Mouse (Mus musculus): ENCODE measurements around the gene D230025D16Rik. TPM values are rescaled to one million over a fixed set of nuclear protein-coding genes. Genes with fewer than 3 reads are reported as not detected.

The D230025D16Rik gene
- polyA plus RNA-seq, 1 experiment from 2014 or later = 37.1 TPM

DNA sequence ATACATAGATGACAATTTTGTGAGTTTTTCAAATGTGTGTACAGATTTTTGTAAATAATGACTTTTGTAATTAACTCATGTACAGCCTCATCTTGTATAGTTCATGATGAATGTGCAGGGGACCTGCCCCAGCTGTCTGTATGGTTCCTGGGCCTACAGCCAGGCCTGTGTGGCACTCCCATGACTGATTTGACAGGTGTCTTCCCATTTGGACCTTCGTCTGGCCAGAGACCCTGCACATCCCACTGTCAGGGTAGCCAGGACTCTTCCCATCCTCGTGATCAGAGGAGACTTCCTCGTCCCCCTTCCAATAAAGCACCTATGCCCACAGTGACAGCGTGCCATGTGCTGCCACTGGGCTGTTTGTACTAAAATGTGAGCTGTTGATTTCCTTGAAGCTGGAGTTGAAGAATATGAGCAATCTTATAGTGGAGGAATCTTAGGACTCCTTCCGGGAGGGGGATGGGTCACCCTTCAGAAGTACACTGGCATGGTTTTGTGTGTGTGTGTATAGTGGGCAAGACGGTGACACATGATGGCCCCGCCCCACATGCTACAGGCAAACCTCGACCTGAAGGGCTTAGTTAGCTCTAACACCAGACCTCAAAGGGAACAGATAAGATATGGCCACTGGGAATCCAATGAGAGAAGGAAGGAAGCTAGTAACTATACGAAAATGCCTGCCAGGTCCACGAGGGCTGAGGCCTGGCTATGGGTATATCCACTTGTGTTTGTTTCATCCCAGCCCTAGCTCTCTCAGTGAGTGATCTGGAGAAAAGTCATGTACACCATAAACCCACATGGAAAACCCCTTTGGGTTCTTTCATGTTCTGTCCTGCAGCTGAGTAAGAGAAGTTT lies 28.0 kb downstream of the D230025D16Rik start:
- no peak for ATAC-seq (replicated peaks)
- 93% methylated on average over 10 of the region's 10 CpGs for WGBS
- no peak overlapping the region for H3K27ac ChIP-seq

DNA sequence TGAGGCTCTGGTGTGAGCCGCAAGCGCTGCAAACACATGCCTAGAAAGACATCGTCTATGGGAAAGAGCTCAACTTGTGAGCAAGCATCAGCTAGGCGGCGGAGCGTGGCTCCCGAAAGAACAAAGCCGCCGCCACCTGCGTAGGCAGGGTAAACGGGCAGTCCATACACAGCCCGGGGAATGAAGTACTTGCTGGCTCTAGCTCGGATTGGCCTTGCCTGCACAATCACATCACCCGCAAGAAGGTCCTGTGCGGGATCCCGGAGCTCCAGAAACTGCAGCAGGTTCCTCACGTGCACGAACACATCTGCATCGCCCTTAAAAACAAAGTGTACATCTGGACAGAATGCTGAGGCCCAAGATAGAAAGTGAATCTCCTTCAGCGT lies 28.8 kb downstream of the D230025D16Rik start:
- peak overlapping the region; percentile 53 for H3K4me3 ChIP-seq
- H3K9ac ChIP-seq = peak overlapping the region; percentile 53; the same call in 1 of the 2 replicates
- 30% methylated on average over 20 of the region's 20 CpGs for WGBS
- peak; percentile 41 for ATAC-seq (replicated peaks)
- peaks cover 24% of the 10 kb centered on the region for H3K36me3 ChIP-seq (replicated peaks)
- no peaks in the 10 kb centered on the region for H3K9me3 ChIP-seq
- peaks cover 18% of the 10 kb centered on the region for H3K4me1 ChIP-seq
- H3K27me3 ChIP-seq (replicated peaks) = peaks cover 28% of the 10 kb centered on the region
- peak overlapping the region; percentile 90 for H3K4me2 ChIP-seq
- H3K27ac ChIP-seq = no peak overlapping the region

More for the DNA sequence above, 28.0 kb downstream of the D230025D16Rik start:
- Histone ChIP-seq H3K4me3 (no peak overlapping the region), H3K27me3 (replicated peaks) (peaks cover 19% of the 10 kb centered on the region), H3K4me1 (peaks cover 16% of the 10 kb centered on the region), H3K9me3 (no peaks in the 10 kb centered on the region), H3K36me3 (replicated peaks) (peaks cover 29% of the 10 kb centered on the region), H3K9ac (no peak overlapping the region), H3K4me2 (0 out of 2 replicates have a peak overlapping the region, but pooled peaks have one; percentile 90)

DNA sequence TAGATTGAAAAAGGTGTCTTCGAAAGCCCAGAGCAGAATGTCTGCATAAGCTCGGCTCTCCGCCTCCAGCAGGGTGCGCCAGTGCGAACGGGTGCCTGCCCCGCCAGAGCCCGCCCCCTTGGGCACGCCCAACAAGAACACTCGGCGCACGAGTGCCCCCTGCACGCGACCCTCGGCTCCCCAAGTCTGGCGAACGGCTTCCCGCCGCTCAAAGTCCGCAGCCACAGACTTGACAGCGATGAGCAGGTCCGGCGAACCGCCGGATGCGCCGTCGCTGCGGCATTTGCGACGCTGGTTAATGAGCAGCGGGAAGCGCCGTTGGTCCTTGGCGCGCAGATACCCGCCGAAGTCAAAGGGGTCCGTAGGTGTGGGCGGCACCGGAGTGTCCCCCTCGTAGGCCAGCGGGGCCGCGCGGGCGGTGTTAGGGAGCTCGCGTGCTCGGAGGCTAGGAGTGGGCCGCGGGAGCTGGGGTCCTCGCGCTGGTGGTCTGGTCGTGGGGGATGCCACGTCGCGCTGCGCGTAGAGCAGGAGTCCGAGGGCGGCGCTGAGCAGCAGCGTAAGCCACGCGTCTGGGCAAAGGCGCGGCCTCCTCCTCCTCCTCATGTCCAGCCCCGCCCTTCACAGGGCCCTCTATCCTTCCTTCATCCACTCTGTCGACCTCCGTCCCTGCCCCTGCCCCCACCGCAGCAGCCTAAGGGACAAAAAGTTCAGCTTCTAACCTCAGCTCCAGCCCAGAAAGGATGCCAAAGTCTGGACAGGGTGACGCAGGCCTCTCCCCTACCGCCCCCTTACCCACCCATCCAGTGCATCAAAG lies 29.4 kb downstream of the D230025D16Rik start:
- Histone ChIP-seq H3K9me3 (no peaks in the 10 kb centered on the region), H3K4me1 (peaks cover 24% of the 10 kb centered on the region), H3K27ac (peak overlapping the region; percentile 53; the same call in 1 of the 2 replicates), H3K27me3 (replicated peaks) (peaks cover 34% of the 10 kb centered on the region), H3K9ac (peak overlapping the region; percentile 53), H3K4me3 (peak overlapping the region; percentile 53), H3K4me2 (peak overlapping the region; percentile 90), H3K36me3 (replicated peaks) (peaks cover 22% of the 10 kb centered on the region)
- under 1% methylated on average over 74 of the region's 74 CpGs for WGBS
- peak; percentile 85 for ATAC-seq (replicated peaks)

DNA sequence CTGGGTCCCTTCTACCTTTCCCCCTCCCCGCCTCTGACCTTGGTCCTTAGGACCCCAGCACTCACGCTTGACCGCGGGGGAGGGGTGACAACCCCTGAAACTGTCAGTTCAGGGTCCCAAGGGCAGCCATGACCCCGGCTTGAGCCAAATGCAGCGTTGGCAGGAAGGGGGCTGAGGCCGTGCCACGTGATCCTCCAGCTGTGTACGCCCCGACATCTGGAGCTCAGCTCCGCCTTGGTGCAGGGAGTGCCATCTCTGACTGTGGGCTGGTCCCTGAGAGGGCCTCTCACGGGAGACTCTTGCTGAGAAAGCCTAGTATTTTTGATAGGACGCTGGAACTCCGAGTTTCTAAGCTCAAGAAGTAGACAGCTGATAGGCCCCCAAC lies 30.0 kb downstream of the D230025D16Rik start, which contains the start of gene B3gnt9:
TSS of gene B3gnt9 (minus strand) at position 188 of the 385 bp plus-strand sequence.
- peak within 1 kb of the TSS; percentile 53 for H3K9ac ChIP-seq
- peaks cover 16% of the 10 kb centered on the region for H3K36me3 ChIP-seq (replicated peaks)
- no peaks in the 10 kb centered on the region for H3K9me3 ChIP-seq
- peak within 1 kb of the TSS; percentile 53; the same call in 1 of the 2 replicates for H3K27ac ChIP-seq
- peaks cover 30% of the 10 kb centered on the region for H3K4me1 ChIP-seq
- H3K4me3 ChIP-seq = peak within 1 kb of the TSS; percentile 53
- 3% methylated on average over 14 of the region's 14 CpGs for WGBS
- peak within 1 kb of the TSS; percentile 90 for H3K4me2 ChIP-seq
- H3K27me3 ChIP-seq (replicated peaks) = peaks cover 39% of the 10 kb centered on the region
- peak; percentile 24 for ATAC-seq (replicated peaks)

DNA sequence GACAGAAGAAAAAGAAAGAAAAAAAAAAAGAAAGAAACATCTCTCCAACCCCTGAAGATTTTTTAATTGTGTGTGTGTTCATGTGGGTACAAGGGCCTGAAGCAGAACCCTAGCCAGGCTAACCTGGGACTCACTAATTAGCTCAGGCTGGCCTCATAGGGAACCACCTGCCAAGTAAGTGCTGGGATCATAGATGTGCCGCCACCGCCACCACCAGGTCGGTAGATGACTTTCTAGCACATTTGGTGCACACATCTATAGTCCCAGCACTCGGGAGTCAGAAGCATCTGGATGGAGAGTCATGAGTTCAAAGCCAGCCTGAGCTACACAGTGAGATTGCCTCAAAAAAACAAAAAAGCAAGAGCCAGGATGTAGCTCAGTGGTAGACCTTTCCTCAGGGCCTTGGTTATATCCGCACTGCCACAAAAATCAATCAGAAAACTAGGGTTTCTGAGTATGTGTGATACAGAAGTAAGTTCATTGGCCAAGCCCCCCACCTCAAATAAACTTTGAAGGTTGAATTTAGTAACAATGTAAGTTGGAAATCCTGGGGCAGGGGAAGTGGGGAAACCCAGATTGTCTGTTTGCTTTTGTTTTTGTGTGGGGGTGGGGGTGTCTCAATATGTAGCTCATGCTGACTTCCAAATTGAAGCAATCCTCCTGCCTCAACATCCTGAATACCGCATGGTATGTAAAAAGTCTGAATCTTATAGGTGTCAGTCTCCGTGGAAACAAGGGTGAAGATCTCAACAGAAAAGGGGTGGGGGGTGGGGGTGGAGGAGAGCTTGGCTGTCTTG lies 32.6 kb downstream of the D230025D16Rik start:
- WGBS = 71% methylated on average over 7 of the region's 7 CpGs
- Histone ChIP-seq H3K9me3 (no peaks in the 10 kb centered on the region), H3K9ac (no peak overlapping the region), H3K4me1 (peaks cover 32% of the 10 kb centered on the region), H3K4me2 (no peak overlapping the region), H3K27me3 (replicated peaks) (peaks cover 61% of the 10 kb centered on the region), H3K4me3 (no peak overlapping the region), H3K36me3 (replicated peaks) (no peaks in the 10 kb centered on the region), H3K27ac (no peak overlapping the region)
- no peak for ATAC-seq (replicated peaks)

DNA sequence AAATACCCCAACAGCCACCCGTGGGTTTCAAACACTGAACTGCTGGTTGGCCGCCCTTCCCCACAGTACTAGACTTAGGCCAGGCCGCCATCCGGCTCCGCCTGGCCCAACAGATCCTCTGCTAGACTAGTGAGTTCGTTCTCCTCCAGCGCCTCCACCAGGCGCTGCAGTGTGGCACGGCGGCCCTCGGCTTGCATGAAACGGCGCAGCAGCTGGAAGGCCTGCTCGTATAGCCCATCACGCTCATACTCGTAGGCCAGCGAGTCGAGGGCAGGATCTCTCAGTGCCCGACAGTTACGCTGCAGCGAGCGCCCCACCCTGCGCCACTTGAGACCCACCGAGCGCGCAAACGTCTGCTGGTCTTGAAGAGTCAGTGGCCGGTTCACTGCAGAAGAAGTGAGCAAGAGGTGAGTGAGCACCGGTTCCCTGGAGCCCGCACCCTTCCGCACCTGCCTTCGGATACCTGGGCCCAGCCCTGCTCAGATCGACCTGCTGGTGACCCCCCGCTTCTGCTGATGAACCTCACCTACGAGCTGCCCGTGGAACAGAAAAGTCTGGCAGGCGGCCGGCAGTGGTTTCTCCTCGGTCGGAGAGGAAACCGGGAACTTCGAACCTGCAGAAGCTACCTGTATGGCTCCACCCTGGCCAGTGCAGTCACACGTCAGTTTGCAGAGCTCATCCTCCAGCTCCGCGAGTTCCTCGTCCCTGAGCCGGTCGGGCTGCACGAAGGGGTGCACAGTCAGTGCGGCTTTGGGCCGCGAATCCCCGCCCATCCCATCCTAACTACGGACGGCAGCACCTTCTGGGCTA lies 34.2 kb downstream of the D230025D16Rik start:
- Histone ChIP-seq H3K4me2 (peak overlapping the region; percentile 61), H3K4me3 (peak overlapping the region; percentile 35), H3K9ac (peak overlapping the region; percentile 3; the same call in 1 of the 2 replicates), H3K36me3 (replicated peaks) (no peaks in the 10 kb centered on the region), H3K9me3 (no peaks in the 10 kb centered on the region), H3K27me3 (replicated peaks) (peaks cover 75% of the 10 kb centered on the region), H3K27ac (no peak overlapping the region), H3K4me1 (peaks cover 28% of the 10 kb centered on the region)
- WGBS = 3% methylated on average over 55 of the region's 55 CpGs
- peak; percentile 46 for ATAC-seq (replicated peaks)

DNA sequence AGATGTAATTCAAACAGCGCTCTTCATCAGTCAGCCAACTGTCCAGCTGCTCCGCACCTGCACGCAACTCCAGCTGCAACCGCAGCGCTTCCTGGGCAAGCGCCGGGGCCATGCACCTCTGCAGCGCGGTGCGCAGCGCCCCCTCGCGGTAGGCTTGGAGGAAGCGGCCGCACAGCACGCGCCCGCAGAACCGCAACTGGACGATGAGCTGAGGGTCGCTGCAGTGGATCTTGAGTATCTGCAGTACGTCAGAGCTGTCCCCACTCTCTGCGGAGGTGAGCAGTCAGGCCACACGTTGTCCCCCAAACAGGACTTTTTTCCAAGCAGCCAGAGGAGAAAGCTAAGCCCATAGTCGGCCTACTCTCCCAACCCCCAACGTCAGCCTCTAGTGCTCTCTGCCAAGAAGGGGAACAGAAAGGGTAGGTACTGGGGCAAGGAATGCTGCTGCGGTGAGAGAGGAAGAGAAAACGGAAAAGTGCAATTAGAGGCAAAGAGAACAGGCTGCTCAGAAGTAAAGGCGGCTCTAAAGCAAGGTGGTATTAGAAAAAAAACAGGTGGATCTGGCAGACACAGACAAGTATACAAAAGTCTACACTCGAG lies 34.9 kb downstream of the D230025D16Rik start:
- Histone ChIP-seq H3K9me3 (no peaks in the 10 kb centered on the region), H3K36me3 (replicated peaks) (no peaks in the 10 kb centered on the region), H3K27ac (no peak overlapping the region), H3K9ac (peak overlapping the region; percentile 3; the same call in 1 of the 2 replicates), H3K4me2 (peak overlapping the region; percentile 61), H3K4me3 (peak overlapping the region; percentile 35), H3K4me1 (peaks cover 27% of the 10 kb centered on the region), H3K27me3 (replicated peaks) (peaks cover 77% of the 10 kb centered on the region)
- 3% methylated on average over 30 of the region's 30 CpGs for WGBS
- ATAC-seq (replicated peaks) = peak; percentile 59

DNA sequence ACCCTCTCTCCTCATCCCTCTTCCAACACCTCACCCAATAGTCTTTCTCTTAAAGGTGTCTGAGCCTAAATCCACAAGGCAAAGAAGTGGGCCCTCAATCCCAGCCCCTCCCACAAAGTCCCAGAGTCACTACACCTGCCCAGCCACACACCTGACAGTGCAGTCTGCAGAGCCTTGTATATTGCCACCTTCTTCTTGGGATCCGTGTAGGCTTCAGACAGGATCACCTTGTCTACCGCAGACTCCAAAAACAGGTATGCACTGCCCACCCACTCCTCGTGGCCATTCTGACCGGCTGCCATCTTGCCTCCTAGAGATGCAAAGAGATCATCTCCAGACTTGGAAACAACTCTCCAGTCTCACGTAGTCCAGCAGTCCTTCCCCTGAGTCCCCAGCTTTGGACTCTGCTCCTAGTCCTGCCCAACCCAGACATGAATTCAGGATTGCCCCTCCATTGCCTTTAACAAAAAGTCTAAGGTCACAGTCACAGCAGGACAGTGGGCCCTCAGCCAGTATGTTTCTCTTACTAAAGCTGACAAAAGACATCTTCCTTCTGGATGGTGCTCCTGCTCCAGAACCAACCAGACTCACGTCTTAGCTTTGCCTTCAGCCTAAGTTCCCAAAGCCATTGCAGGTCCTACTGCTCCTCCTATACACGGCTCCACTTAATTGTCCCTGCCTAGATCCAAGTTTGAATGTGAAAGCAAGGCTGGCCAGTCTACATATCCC lies 35.6 kb downstream of the D230025D16Rik start:
- no peak overlapping the region for H3K9ac ChIP-seq
- ATAC-seq (replicated peaks) = no peak
- 65% methylated on average over 7 of the region's 7 CpGs for WGBS
- H3K4me3 ChIP-seq = no peak overlapping the region
- H3K36me3 ChIP-seq (replicated peaks) = no peaks in the 10 kb centered on the region
- no peak overlapping the region for H3K27ac ChIP-seq
- H3K4me2 ChIP-seq = no peak overlapping the region
- H3K27me3 ChIP-seq (replicated peaks) = peaks cover 80% of the 10 kb centered on the region
- peaks cover 26% of the 10 kb centered on the region for H3K4me1 ChIP-seq
- no peaks in the 10 kb centered on the region for H3K9me3 ChIP-seq

DNA sequence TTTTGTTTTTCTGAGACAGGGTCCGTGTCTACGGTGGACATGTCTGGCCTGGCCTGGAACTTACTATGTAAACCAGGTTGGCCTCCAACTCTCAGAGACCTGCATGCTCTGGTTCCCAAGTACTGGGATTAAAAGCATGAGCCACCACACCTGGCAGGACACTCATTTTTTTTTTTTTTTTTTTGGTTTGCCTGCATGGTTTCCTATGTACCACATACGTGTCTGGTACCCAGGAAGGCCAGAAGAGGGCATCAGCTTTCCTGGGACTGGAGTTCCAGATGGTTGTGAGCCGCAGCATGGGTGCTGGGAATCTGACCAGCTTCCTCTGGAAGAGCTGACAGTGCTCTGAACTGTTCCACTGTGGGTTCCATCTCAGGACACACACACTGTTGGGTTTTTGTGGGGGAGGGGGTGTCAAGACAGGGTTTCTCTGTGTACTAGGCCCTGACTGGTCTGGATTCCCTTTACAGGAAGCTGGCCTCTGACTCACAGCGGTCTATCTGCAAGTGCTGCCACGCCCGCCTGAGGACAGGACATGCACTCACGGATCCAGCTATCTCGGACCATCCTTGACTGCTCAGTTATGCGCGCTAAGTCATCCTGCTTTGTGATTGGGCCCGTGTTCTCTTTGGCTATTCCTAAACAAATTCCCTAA lies 36.5 kb downstream of the D230025D16Rik start:
- H3K27ac ChIP-seq = no peak overlapping the region
- H3K4me3 ChIP-seq = no peak overlapping the region
- no peaks in the 10 kb centered on the region for H3K9me3 ChIP-seq
- peaks cover 82% of the 10 kb centered on the region for H3K27me3 ChIP-seq (replicated peaks)
- 89% methylated on average over 12 of the region's 12 CpGs for WGBS
- peaks cover 26% of the 10 kb centered on the region for H3K4me1 ChIP-seq
- ATAC-seq (replicated peaks) = no peak
- no peaks in the 10 kb centered on the region for H3K36me3 ChIP-seq (replicated peaks)
- H3K4me2 ChIP-seq = no peak overlapping the region
- H3K9ac ChIP-seq = no peak overlapping the region
